Mouse (Mus musculus): ENCODE measurements around the gene Ankrd34a. TPM values are rescaled to one million over a fixed set of nuclear protein-coding genes. Genes with fewer than 3 reads are reported as not detected.

The Ankrd34a gene
- polyA plus RNA-seq, 1 experiment from 2014 or later: 6.9 TPM

GRCm38 (mm10) chr3:96590657-96591056 lies 5.8 kb upstream of the Ankrd34a start:
- H3K4me2 ChIP-seq (ENCODE audit: low read depth, low read length): no peak overlapping the region
- H3K4me1 ChIP-seq (ENCODE audit: control insufficient read depth, insufficient read depth, low read length): peaks cover 10% of the 10 kb centered on the region
- 79% methylated on average over 4 of the region's 4 CpGs for WGBS
- H3K9me3 ChIP-seq (replicated peaks; ENCODE audit: control insufficient read depth, low read length): no peaks in the 10 kb centered on the region
- H3K9ac ChIP-seq (ENCODE audit: low read length): no peak overlapping the region
- no peak overlapping the region for H3K4me3 ChIP-seq (ENCODE audit: low read length)
- H3K27ac ChIP-seq (ENCODE audit: low read length): no peak overlapping the region
- no peaks in the 10 kb centered on the region; the same call in 1 of the 2 replicates for H3K36me3 ChIP-seq (ENCODE audit: control insufficient read depth, insufficient read depth)
- peaks cover 2% of the 10 kb centered on the region; the same call in 1 of the 2 replicates for H3K27me3 ChIP-seq (ENCODE audit: control insufficient read depth, insufficient read depth, low read length)
- ATAC-seq (replicated peaks; ENCODE audit: extremely low read depth, insufficient read depth, low FRiP score): no peak

GRCm38 (mm10) chr3:96593374-96593773 lies 3.1 kb upstream of the Ankrd34a start:
- Histone ChIP-seq H3K4me3 (ENCODE audit: low read length) (peak overlapping the region; percentile 69), H3K9ac (ENCODE audit: low read length) (peak overlapping the region; percentile 82), H3K9me3 (replicated peaks; ENCODE audit: control insufficient read depth, low read length) (no peaks in the 10 kb centered on the region), H3K36me3 (ENCODE audit: control insufficient read depth, insufficient read depth) (no peaks in the 10 kb centered on the region), H3K27ac (ENCODE audit: low read length) (peak overlapping the region; percentile 81), H3K4me1 (ENCODE audit: control insufficient read depth, insufficient read depth, low read length) (peaks cover 25% of the 10 kb centered on the region), H3K27me3 (ENCODE audit: control insufficient read depth, insufficient read depth, low read length) (peaks cover 2% of the 10 kb centered on the region; the same call in 1 of the 2 replicates), H3K4me2 (ENCODE audit: low read depth, low read length) (peak overlapping the region; percentile 84)
- WGBS: under 1% methylated on average over 10 of the region's 10 CpGs
- ATAC-seq (replicated peaks; ENCODE audit: extremely low read depth, insufficient read depth, low FRiP score): no peak

GRCm38 (mm10) chr3:96593790-96594560 lies 2.5 kb upstream of the Ankrd34a start, which contains the start of gene Polr3gl:
Gene Polr3gl (minus strand): TSS chr3:96594181.
- H3K27me3 ChIP-seq (ENCODE audit: control insufficient read depth, insufficient read depth, low read length): peaks cover 2% of the 10 kb centered on the region; the same call in 1 of the 2 replicates
- peak; percentile 83 for ATAC-seq (replicated peaks; ENCODE audit: extremely low read depth, insufficient read depth, low FRiP score)
- peak within 1 kb of the TSS; percentile 81 for H3K27ac ChIP-seq (ENCODE audit: low read length)
- peak within 1 kb of the TSS; percentile 84 for H3K4me2 ChIP-seq (ENCODE audit: low read depth, low read length)
- H3K36me3 ChIP-seq (ENCODE audit: control insufficient read depth, insufficient read depth): no peaks in the 10 kb centered on the region
- peak within 1 kb of the TSS; percentile 69 for H3K4me3 ChIP-seq (ENCODE audit: low read length)
- no peaks in the 10 kb centered on the region for H3K9me3 ChIP-seq (replicated peaks; ENCODE audit: control insufficient read depth, low read length)
- H3K9ac ChIP-seq (ENCODE audit: low read length): peak within 1 kb of the TSS; percentile 82
- WGBS: under 1% methylated on average over 38 of the region's 38 CpGs
- peaks cover 28% of the 10 kb centered on the region for H3K4me1 ChIP-seq (ENCODE audit: control insufficient read depth, insufficient read depth, low read length)

- no peak for ATAC-seq (replicated peaks; ENCODE audit: extremely low read depth, insufficient read depth, low FRiP score)
- H3K36me3 ChIP-seq (ENCODE audit: control insufficient read depth, insufficient read depth): no peaks in the 10 kb centered on the region
- no peaks in the 10 kb centered on the region for H3K9me3 ChIP-seq (replicated peaks; ENCODE audit: control insufficient read depth, low read length)
- H3K27ac ChIP-seq (ENCODE audit: low read length): no peak overlapping the region
- no peak overlapping the region for H3K4me2 ChIP-seq (ENCODE audit: low read depth, low read length)
- H3K27me3 ChIP-seq (ENCODE audit: control insufficient read depth, insufficient read depth, low read length): peaks cover 2% of the 10 kb centered on the region; the same call in 1 of the 2 replicates
- H3K9ac ChIP-seq (ENCODE audit: low read length): no peak overlapping the region
- H3K4me3 ChIP-seq (ENCODE audit: low read length): no peak overlapping the region
- 84% methylated on average over 5 of the region's 5 CpGs for WGBS
- peaks cover 28% of the 10 kb centered on the region for H3K4me1 ChIP-seq (ENCODE audit: control insufficient read depth, insufficient read depth, low read length)
Measured at GRCm38 (mm10) chr3:96594851-96595250, 1.6 kb upstream of the Ankrd34a start.

GRCm38 (mm10) chr3:96595661-96596060 lies 775 bp upstream of the Ankrd34a start:
- H3K9me3 ChIP-seq (replicated peaks; ENCODE audit: control insufficient read depth, low read length): no peaks in the 10 kb centered on the region
- peak overlapping the region; percentile 85 for H3K4me2 ChIP-seq (ENCODE audit: low read depth, low read length)
- 31% methylated on average over 6 of the region's 6 CpGs for WGBS
- no peaks in the 10 kb centered on the region for H3K36me3 ChIP-seq (ENCODE audit: control insufficient read depth, insufficient read depth)
- peak overlapping the region; percentile 69 for H3K4me3 ChIP-seq (ENCODE audit: low read length)
- peak overlapping the region; percentile 81 for H3K9ac ChIP-seq (ENCODE audit: low read length)
- H3K27ac ChIP-seq (ENCODE audit: low read length): peak overlapping the region; percentile 82
- H3K4me1 ChIP-seq (ENCODE audit: control insufficient read depth, insufficient read depth, low read length): peaks cover 34% of the 10 kb centered on the region
- H3K27me3 ChIP-seq (ENCODE audit: control insufficient read depth, insufficient read depth, low read length): peaks cover 2% of the 10 kb centered on the region; the same call in 1 of the 2 replicates
- ATAC-seq (replicated peaks; ENCODE audit: extremely low read depth, insufficient read depth, low FRiP score): no peak

GRCm38 (mm10) chr3:96596855-96597254 lies 419 bp downstream of the Ankrd34a start:
- no peak for ATAC-seq (replicated peaks; ENCODE audit: extremely low read depth, insufficient read depth, low FRiP score)
- peak overlapping the region; percentile 81 for H3K9ac ChIP-seq (ENCODE audit: low read length)
- H3K27me3 ChIP-seq (ENCODE audit: control insufficient read depth, insufficient read depth, low read length): peaks cover 2% of the 10 kb centered on the region; the same call in 1 of the 2 replicates
- peaks cover 34% of the 10 kb centered on the region for H3K4me1 ChIP-seq (ENCODE audit: control insufficient read depth, insufficient read depth, low read length)
- H3K9me3 ChIP-seq (replicated peaks; ENCODE audit: control insufficient read depth, low read length): no peaks in the 10 kb centered on the region
- H3K27ac ChIP-seq (ENCODE audit: low read length): peak overlapping the region; percentile 61
- peak overlapping the region; percentile 85 for H3K4me2 ChIP-seq (ENCODE audit: low read depth, low read length)
- 1% methylated on average over 9 of the region's 12 CpGs for WGBS
- no peaks in the 10 kb centered on the region for H3K36me3 ChIP-seq (ENCODE audit: control insufficient read depth, insufficient read depth)
- peak overlapping the region; percentile 69 for H3K4me3 ChIP-seq (ENCODE audit: low read length)

- WGBS: under 1% methylated on average over 40 of the region's 40 CpGs
- peaks cover 40% of the 10 kb centered on the region for H3K4me1 ChIP-seq (ENCODE audit: control insufficient read depth, insufficient read depth, low read length)
- peaks cover 2% of the 10 kb centered on the region; the same call in 1 of the 2 replicates for H3K27me3 ChIP-seq (ENCODE audit: control insufficient read depth, insufficient read depth, low read length)
- H3K36me3 ChIP-seq (ENCODE audit: control insufficient read depth, insufficient read depth): no peaks in the 10 kb centered on the region
- peak overlapping the region; percentile 85 for H3K4me2 ChIP-seq (ENCODE audit: low read depth, low read length)
- H3K9ac ChIP-seq (ENCODE audit: low read length): peak overlapping the region; percentile 81
- peak overlapping the region; percentile 69 for H3K4me3 ChIP-seq (ENCODE audit: low read length)
- peak overlapping the region; percentile 61 for H3K27ac ChIP-seq (ENCODE audit: low read length)
- H3K9me3 ChIP-seq (replicated peaks; ENCODE audit: control insufficient read depth, low read length): no peaks in the 10 kb centered on the region
- ATAC-seq (replicated peaks; ENCODE audit: extremely low read depth, insufficient read depth, low FRiP score): no peak
Measured at GRCm38 (mm10) chr3:96597435-96597891, 1.0 kb downstream of the Ankrd34a start.

- 6% methylated on average over 54 of the region's 54 CpGs for WGBS
Measured at GRCm38 (mm10) chr3:96598156-96599068, 2.0 kb downstream of the Ankrd34a start.

More at GRCm38 (mm10) chr3:96598156-96599068, 2.0 kb downstream of the Ankrd34a start:
- Histone ChIP-seq H3K4me3 (ENCODE audit: low read length) (peak overlapping the region; percentile 69), H3K4me2 (ENCODE audit: low read depth, low read length) (peak overlapping the region; percentile 85), H3K36me3 (ENCODE audit: control insufficient read depth, insufficient read depth) (no peaks in the 10 kb centered on the region), H3K27me3 (ENCODE audit: control insufficient read depth, insufficient read depth, low read length) (peaks cover 2% of the 10 kb centered on the region; the same call in 1 of the 2 replicates), H3K9ac (ENCODE audit: low read length) (peak overlapping the region; percentile 81), H3K4me1 (ENCODE audit: control insufficient read depth, insufficient read depth, low read length) (peaks cover 41% of the 10 kb centered on the region), H3K9me3 (replicated peaks; ENCODE audit: control insufficient read depth, low read length) (no peaks in the 10 kb centered on the region), H3K27ac (ENCODE audit: low read length) (peak overlapping the region; percentile 61)
- ATAC-seq (replicated peaks; ENCODE audit: extremely low read depth, insufficient read depth, low FRiP score): no peak

All from heart, embryonic 16.5 days (tissue).